Mouse (Mus musculus) lung, postnatal 10 days (tissue): Measurements from ENCODE around the gene Ccdc194.

ENCODE experiments used
- DNase-seq: peaks from one replicate; pipeline ENCODE4 v3.0.0; 2021

The Ccdc194 gene

DNA sequence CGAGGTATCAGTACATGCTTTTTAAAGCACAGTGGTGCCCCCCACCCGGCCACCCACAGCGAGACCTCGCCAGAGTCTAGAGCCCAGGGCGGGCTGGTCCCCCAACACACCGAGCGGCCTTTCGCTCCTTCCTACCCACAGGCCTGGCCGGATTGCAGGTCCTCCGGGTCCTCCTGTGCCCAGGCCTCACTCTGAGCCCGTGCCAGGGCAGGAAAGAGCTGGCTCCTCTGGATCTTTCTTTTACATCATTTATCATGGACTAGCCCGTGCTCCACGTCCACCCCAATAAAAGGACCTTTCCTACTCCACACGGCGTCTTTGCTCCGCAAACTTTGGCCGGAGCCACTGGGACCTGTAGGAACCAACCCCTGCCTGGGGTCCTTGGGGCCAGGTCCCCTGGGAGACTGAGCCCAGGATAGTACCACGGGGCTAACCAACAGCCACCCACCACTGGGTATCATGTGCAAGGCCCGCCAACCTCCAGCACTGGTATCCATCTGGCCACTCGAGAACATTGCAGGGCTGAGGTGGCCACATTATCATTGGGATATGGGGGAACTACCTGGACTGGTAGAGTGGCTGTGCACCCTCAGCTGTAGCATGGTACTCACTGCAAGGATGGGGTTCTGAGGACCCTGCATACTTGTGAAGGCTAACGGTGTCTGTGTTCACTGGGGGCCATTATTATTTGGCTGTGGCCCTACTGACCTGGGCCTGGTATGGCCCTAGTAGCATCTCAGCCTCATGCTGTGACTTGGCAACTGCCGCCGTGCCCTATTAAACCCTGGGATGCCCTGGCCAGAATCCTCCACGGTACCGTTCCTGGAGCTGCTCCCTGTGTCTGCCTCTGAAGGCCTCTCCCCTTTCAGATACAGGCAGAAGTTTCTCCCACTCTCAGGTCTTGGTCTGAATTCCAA, 50.5 kb downstream of the Ccdc194 start:
- no peak for DNase-seq

DNA sequence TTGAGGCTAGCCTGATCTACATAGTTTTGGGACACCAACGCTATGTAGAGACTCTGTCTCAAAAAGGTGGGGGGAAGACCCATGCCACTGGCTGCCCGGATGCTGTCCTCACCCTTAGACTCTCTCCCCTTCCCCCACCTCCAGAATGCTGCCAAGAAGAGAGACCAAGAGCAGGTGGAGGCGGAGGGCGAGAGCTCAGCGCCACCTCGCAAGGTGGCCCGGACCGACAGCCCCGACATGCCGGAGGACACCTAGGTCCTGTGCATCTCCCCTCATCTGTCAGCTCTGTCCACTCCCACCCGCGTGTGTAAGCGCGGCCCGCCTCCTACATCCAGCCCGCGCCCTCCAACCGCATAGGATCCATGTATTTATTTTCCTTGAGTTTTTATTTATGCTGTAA, 51.2 kb downstream of the Ccdc194 start:
- DNase-seq: no peak

DNA sequence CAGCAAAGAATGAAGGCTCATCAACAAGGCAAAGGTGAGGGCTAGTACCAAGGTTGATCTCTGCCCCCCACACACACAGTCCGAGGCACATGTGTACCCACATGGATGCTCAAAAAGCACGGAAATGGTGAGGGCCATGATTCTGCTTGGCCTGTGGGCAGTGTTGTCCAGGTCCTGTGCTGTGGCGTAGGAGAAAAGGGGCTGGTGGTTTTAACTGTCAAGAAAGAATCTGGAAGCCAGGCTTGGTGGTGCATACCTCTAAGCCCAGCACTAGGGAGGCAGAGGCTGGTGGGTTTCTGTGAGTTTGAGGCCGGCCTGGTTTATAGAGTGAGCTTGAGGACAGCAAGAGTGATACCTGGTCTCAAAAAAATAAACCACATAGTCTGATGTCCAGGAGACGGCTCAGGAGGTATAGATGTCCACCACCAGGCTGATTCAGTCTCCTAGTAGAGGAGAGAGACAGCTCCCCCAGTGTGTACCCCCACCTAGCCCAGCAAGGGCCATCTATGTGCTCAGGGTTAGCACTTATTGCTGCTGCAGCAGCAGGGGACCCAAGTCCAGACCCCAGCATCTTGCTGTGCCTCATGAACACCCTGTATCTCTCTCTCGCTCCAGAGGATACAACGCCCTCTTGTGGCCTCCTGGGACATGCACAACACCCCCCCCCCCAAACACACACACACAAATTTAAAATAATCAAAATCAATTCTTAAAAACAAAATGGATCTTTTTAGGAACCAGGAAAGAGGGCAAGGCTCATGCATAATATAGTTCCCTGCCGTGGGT, 52.7 kb downstream of the Ccdc194 start:
- DNase-seq: no peak

DNA sequence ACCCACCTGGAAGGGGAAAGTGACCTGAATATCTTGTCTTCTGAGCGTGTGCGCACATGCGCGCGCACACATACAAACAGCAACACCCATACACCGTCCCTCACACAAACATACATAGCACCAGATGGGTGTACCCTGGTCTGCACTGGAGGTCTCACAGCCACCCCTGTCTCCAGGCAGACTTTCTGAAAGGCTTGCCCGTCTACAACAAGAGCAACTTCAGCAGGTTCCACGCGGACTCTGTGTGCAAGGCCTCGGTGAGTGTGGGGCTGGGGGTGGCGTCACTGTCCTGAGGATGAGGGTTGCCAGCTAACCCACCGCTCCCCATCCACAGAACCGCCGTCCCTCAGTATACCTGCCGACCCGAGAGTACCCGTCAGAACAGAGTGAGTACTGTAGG, 53.6 kb downstream of the Ccdc194 start:
- DNase-seq: no peak

DNA sequence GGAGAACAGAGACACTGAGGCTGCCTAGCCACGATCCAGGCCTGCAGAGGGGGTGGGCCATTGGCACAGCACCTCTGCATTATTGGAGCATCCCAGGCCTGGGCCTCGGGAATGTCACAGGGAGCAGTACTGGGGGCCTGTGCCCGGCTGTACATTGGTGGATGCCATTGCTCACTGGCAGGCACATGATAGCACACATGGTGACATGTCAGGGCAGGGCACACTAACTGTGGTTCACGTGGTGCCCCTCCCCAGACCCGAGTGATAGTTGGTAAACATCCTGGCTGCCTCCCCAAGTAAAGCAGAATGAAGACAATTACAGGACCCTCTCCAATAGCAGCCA, 54.6 kb downstream of the Ccdc194 start:
- no peak for DNase-seq

DNA sequence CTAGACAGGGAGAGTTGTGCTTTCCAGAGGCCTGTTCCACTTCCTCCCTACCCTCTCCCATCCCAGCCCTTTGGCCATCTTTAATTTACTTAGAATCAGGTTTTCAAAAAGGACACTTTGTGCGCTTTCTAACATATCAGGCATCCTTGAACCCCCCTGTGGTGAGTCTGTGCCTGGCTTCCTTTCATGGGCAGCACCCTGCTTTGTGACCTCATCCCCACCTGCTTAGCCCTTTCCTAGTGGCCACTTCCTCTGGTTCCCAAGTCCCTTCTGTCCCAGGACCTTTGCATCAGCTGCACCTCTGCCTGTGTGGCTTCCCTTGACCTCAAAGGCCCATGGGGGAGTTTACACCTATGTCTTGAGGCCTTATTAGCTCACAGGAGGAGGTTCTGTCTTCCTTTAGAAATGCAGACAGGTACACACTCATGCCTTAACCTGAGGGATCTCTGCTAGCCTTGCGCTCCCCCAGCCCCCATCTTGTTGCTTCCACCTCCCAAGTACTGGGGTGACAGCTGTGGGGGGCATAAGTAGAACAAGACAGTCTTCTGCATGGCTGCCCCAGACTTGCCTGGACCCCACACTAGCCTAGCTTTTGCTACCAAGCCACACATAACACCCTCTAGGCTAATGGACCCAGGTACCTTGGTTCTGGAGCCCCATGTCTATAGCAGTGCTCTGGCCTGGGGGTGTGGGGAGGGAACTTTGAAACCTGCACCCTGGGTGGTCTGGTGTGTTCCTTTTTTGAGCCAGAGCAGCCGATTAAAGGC, 55.2 kb downstream of the Ccdc194 start:
- DNase-seq: no peak
